Mouse (Mus musculus) retina, embryonic 14.5 days (tissue): ENCODE measurements around the gene Camkmt.

Experiments used
- DNase-seq: peaks from one replicate; pipeline ENCODE4 v3.0.0-alpha.2; 2015; ENCODE audit warnings: low spot score

The Camkmt gene

GRCm38 (mm10) chr17:85495012-85495754, 404.8 kb downstream of the Camkmt start:
- DNase-seq: no peak

GRCm38 (mm10) chr17:85495871-85496270, 405.5 kb downstream of the Camkmt start:
- no peak for DNase-seq

GRCm38 (mm10) chr17:85504888-85505287, 414.5 kb downstream of the Camkmt start:
- no peak for DNase-seq

GRCm38 (mm10) chr17:85506206-85507088, 416.1 kb downstream of the Camkmt start:
- DNase-seq: peak; percentile 65

GRCm38 (mm10) chr17:85507089-85507460, 416.7 kb downstream of the Camkmt start:
- no peak for DNase-seq
